Mouse (Mus musculus): Measurements from ENCODE around the gene Pear1. TPM values are rescaled to one million over a fixed set of nuclear protein-coding genes. Genes with fewer than 3 reads are reported as not detected.

The Pear1 gene
- polyA plus RNA-seq, 1 experiment from 2014 or later: 5.7 TPM

DNA sequence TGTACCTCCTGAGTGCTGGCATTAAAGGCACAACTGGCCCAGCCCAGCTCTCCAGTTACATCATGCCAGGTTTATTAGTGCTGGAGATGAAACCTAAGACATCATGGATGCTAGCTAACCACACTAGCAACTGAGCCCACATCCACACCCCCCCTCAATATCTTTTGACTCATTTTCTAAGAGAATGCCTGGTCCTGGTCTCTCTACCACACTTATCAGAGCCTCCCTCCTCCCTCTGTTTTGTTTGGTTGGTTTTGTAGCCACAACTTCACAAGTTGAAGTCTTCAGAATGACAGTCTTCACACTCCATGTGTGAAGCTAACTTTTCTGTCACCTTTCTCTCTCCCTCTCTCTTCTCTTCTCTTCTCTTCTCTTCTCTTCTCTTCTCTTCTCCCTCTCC, 16.8 kb upstream of the Pear1 start:
- Histone ChIP-seq H3K9me3 (replicated peaks) (no peaks in the 10 kb centered on the region), H3K9ac (no peak overlapping the region), H3K4me1 (replicated peaks) (no peaks in the 10 kb centered on the region), H3K4me3 (replicated peaks) (no peak overlapping the region), H3K4me2 (no peak overlapping the region), H3K27ac (replicated peaks) (no peak overlapping the region), H3K36me3 (replicated peaks) (no peaks in the 10 kb centered on the region), H3K27me3 (0 out of 2 replicates have a peak, but pooled peaks cover 5% of the 10 kb centered on the region)
- no peak for ATAC-seq (ENCODE audit: insufficient read depth)

DNA sequence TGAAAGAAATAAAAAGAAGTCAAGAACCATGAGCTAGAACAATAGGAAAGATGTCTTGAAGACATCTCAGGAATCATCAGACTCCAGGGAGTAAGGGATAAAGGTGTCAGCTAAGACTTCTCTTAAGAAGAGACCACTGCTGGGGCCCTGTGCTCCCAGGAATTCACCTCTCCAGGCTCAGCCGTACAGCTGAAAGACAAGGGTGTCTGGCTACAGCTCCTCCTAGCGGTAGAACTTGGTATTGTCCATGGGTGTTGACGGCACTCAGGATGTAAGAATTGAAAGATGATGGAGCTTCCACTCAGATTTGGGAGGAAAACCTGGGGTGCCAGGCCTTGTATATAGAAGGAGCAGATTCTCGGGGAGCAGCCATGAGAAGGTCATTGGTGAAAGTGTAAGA, 14.5 kb upstream of the Pear1 start:
- H3K4me2 ChIP-seq: no peak overlapping the region
- 4% methylated on average over 4 of the region's 4 CpGs for WGBS (ENCODE audit: insufficient replicate concordance)
- H3K36me3 ChIP-seq (replicated peaks): no peaks in the 10 kb centered on the region
- H3K9ac ChIP-seq: no peak overlapping the region
- no peaks in the 10 kb centered on the region for H3K4me1 ChIP-seq (replicated peaks)
- ATAC-seq (ENCODE audit: insufficient read depth): no peak
- 0 out of 2 replicates have a peak, but pooled peaks cover 5% of the 10 kb centered on the region for H3K27me3 ChIP-seq
- no peak overlapping the region for H3K27ac ChIP-seq (replicated peaks)
- H3K9me3 ChIP-seq (replicated peaks): no peaks in the 10 kb centered on the region
- H3K4me3 ChIP-seq (replicated peaks): no peak overlapping the region

DNA sequence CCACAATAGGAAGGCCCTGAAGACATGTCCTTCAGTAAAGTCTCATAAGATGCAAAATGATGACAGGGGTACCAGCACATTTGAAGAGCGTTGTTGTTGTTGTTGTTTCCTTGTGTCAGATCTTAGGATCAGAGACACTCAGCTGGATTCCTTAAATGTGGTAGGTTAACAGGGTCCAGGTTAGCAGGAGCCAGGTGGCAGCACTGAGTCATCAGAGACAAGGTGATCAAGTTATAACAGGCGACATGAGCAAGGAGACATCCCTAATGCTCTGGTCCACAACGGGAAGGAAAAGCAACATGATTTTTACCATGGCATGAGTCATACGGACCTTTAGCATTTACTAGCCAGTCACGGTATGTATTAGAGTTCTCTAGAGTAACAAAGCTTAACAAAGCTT, 9.4 kb upstream of the Pear1 start:
- H3K36me3 ChIP-seq (replicated peaks): no peaks in the 10 kb centered on the region
- H3K4me1 ChIP-seq (replicated peaks): no peaks in the 10 kb centered on the region
- no peak overlapping the region for H3K4me2 ChIP-seq
- 54% methylated on average over 5 of the region's 5 CpGs for WGBS (ENCODE audit: insufficient replicate concordance)
- H3K27ac ChIP-seq (replicated peaks): no peak overlapping the region
- no peak for ATAC-seq (ENCODE audit: insufficient read depth)
- no peak overlapping the region for H3K9ac ChIP-seq
- H3K4me3 ChIP-seq (replicated peaks): no peak overlapping the region
- no peaks in the 10 kb centered on the region for H3K27me3 ChIP-seq
- no peaks in the 10 kb centered on the region for H3K9me3 ChIP-seq (replicated peaks)

DNA sequence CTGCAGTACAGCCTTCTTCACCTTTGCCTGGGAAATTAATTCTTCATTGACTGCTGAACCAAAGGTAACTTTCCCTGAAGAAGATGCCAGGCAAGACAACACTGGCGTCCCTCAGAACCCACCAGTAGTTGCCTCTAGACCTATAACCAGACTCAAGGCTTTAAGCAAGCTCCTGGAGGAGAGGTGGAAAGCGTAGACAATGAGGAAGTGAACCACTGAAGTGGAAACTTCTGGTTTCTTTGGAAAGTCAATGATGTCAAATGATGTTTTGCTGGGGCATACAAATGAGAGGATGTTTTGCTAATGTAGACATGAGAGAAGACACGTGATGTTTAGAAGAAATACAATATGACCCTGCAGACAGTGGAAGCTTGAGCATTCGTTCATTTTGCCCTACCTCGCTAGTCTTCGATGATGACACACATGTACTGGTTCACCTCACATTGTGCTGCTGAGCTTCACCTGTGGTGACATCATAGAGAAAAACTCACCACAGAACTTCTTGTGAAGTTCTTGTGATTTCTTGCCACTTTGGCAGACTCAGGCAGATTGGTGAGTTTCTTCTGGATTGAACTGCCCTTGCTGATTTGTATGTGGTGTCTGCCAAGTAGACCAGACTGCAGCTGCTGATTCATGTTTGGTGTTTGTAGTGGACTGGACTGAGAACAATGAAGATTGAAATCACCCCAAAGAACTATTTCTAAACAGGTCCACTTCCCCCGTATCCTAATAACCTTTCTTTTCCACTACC, 8.2 kb upstream of the Pear1 start:
- no peaks in the 10 kb centered on the region for H3K4me1 ChIP-seq (replicated peaks)
- no peaks in the 10 kb centered on the region for H3K9me3 ChIP-seq (replicated peaks)
- no peak overlapping the region for H3K27ac ChIP-seq (replicated peaks)
- no peak overlapping the region for H3K9ac ChIP-seq
- ATAC-seq (ENCODE audit: insufficient read depth): no peak
- H3K36me3 ChIP-seq (replicated peaks): no peaks in the 10 kb centered on the region
- 58% methylated on average over 7 of the region's 7 CpGs for WGBS (ENCODE audit: insufficient replicate concordance)
- no peak overlapping the region for H3K4me2 ChIP-seq
- H3K27me3 ChIP-seq: no peaks in the 10 kb centered on the region
- H3K4me3 ChIP-seq (replicated peaks): no peak overlapping the region

DNA sequence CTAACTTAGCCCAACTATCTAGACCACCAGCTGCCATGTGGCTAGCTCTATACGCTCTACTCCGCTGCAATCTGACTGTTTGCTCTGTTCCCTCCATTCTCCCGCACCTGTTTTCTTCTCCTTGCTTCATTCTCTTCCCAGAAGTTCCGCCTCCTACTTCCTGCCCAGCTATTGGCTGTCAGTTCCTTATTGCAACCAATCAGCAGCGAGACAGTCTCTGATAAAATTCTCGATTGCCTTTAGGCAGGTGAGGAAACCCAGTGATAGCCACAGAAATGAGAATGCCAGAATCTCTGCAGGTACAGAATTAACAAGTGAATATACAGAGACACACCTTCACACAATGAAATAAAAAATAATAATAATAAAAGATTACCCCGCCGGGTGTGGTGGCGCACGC, 4.9 kb upstream of the Pear1 start:
- no peak overlapping the region for H3K4me2 ChIP-seq
- H3K27me3 ChIP-seq: no peaks in the 10 kb centered on the region
- H3K9me3 ChIP-seq (replicated peaks): no peaks in the 10 kb centered on the region
- H3K4me3 ChIP-seq (replicated peaks): no peak overlapping the region
- H3K9ac ChIP-seq: no peak overlapping the region
- WGBS (ENCODE audit: insufficient replicate concordance): 43% methylated on average over 10 of the region's 10 CpGs
- no peaks in the 10 kb centered on the region for H3K4me1 ChIP-seq (replicated peaks)
- H3K36me3 ChIP-seq (replicated peaks): no peaks in the 10 kb centered on the region
- no peak for ATAC-seq (ENCODE audit: insufficient read depth)
- no peak overlapping the region for H3K27ac ChIP-seq (replicated peaks)

DNA sequence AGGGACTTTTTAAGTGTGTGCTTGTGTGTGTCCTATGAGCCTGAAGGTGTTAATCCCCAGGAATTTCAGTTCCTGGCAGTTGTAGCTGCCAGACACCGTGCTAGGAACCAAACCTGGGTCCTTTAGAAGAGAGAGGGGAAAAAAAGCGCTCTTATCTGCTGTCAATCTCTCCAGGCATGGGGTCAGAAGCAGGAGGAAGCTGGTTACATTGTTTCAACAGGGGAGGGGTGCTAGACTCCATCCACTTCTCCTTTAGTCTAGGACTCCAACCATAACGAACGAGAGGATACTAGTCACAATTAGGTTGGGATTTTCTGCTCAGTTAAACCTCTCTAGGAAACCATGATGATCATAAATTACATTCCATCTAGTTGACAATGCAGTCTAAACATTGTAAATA, 4.3 kb upstream of the Pear1 start:
- ATAC-seq (ENCODE audit: insufficient read depth): no peak
- Histone ChIP-seq H3K9ac (no peak overlapping the region), H3K4me3 (replicated peaks) (no peak overlapping the region), H3K4me1 (replicated peaks) (no peaks in the 10 kb centered on the region), H3K9me3 (replicated peaks) (no peaks in the 10 kb centered on the region), H3K27me3 (no peaks in the 10 kb centered on the region), H3K27ac (replicated peaks) (no peak overlapping the region), H3K4me2 (no peak overlapping the region), H3K36me3 (replicated peaks) (no peaks in the 10 kb centered on the region)
- 11% methylated on average over 4 of the region's 4 CpGs for WGBS (ENCODE audit: insufficient replicate concordance)

DNA sequence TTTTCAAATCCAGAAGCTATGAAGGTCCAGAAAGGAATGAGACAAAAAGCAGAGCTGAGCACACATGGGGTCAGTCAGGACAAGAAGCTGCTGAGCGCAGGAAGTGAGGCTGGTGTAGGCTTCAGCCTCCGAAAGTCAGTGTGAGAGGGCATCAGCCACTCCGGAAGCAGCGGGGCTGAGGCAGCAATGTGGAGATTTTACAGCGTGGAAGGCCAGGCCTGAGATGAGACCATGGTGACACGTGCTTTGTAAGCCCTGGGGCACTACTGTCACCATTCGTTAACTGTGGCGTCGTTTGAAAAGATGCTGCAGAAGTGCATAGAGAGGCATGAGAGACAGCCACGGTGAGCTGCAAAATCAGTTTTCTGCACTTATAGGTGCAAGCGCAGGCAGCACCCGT, 5.9 kb downstream of the Pear1 start:
- WGBS (ENCODE audit: insufficient replicate concordance): 55% methylated on average over 12 of the region's 12 CpGs
- peaks cover 63% of the 10 kb centered on the region for H3K27me3 ChIP-seq

DNA sequence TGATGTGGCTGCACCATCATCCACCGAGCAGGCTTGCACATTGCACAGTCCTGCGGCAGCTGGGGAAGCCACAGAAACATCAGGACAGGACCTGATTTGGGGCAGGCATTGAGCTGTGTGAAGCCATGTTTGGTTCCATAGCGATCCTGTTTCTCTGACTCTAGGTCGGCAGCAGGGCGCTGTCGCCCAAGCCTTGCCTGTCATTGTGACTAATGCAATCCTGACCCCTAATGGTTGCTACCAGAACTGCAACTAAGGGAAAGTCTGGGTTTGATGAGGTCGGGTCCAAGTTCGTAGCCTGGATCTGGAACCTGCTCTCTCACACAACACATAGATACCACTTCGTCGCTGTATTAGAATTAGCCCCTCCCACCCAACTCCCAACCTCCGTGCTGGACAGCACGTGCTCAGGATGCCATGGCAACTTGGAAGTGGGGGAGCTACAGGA, 7.4 kb downstream of the Pear1 start:
- WGBS (ENCODE audit: insufficient replicate concordance): 4% methylated on average over 12 of the region's 12 CpGs
- Histone ChIP-seq H3K27me3 (peaks cover 68% of the 10 kb centered on the region), H3K9ac (no peak overlapping the region), H3K4me1 (replicated peaks) (0 out of 2 replicates have a peak, but pooled peaks cover 4% of the 10 kb centered on the region), H3K36me3 (replicated peaks) (no peaks in the 10 kb centered on the region), H3K9me3 (replicated peaks) (no peaks in the 10 kb centered on the region), H3K27ac (replicated peaks) (no peak overlapping the region), H3K4me2 (no peak overlapping the region), H3K4me3 (replicated peaks) (no peak overlapping the region)
- ATAC-seq (ENCODE audit: insufficient read depth): no peak; the same call in 1 of the 2 replicates

More for the DNA sequence above, 5.9 kb downstream of the Pear1 start:
- no peak overlapping the region for H3K4me2 ChIP-seq
- 0 out of 2 replicates have a peak, but pooled peaks cover 4% of the 10 kb centered on the region for H3K4me1 ChIP-seq (replicated peaks)
- H3K4me3 ChIP-seq (replicated peaks): no peak overlapping the region
- H3K9ac ChIP-seq: no peak overlapping the region
- H3K36me3 ChIP-seq (replicated peaks): no peaks in the 10 kb centered on the region
- no peak overlapping the region for H3K27ac ChIP-seq (replicated peaks)
- no peaks in the 10 kb centered on the region for H3K9me3 ChIP-seq (replicated peaks)
- no peak for ATAC-seq (ENCODE audit: insufficient read depth)

DNA sequence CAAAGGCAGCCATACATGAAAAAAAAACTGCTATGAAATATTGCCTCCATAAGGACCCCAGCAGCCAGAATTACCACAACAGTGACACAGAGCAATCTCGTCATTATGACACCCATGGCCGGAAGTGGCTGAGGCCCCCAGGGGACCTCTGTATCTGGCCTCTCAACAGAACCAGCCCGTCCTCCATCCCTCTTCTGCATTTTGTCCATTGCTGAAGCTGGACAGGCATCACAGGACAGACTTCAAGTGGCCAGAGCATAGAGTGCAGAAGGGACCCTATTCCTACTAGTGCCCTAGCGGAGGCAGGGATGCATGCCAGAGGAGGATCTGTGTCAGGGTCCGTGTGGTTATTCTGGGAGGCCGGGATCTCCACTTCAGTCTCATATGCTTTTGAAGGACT, 7.9 kb downstream of the Pear1 start:
- ATAC-seq (ENCODE audit: insufficient read depth): no peak
- H3K27me3 ChIP-seq: peaks cover 72% of the 10 kb centered on the region

DNA sequence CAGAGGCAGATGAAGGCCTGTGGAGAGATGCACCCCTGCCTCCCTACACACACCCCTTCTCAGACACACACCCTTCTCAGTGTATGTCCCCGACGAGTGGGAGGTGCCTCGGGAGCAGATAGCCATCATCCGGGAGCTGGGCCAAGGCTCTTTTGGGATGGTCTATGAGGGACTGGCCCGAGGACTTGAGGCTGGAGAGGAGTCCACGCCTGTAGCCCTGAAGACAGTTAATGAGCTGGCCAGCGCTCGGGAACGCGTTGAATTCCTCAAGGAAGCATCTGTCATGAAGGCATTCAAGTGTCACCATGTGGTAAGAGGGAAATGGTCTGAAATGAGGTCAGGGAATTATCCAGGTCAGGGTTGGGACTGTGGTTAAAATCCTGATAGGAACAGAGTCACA, 11.2 kb downstream of the Pear1 start:
- H3K4me3 ChIP-seq (replicated peaks): no peak overlapping the region
- H3K9me3 ChIP-seq (replicated peaks): no peaks in the 10 kb centered on the region
- no peak overlapping the region for H3K27ac ChIP-seq (replicated peaks)
- no peak overlapping the region for H3K9ac ChIP-seq
- ATAC-seq (ENCODE audit: insufficient read depth): no peak
- H3K36me3 ChIP-seq (replicated peaks): no peaks in the 10 kb centered on the region
- 41% methylated on average over 10 of the region's 10 CpGs for WGBS (ENCODE audit: insufficient replicate concordance)
- no peak overlapping the region for H3K4me2 ChIP-seq
- H3K27me3 ChIP-seq: peaks cover 90% of the 10 kb centered on the region
- 0 out of 2 replicates have a peak, but pooled peaks cover 4% of the 10 kb centered on the region for H3K4me1 ChIP-seq (replicated peaks)

More for the DNA sequence above, 7.9 kb downstream of the Pear1 start:
- no peaks in the 10 kb centered on the region for H3K9me3 ChIP-seq (replicated peaks)
- WGBS (ENCODE audit: insufficient replicate concordance): 39% methylated on average over 6 of the region's 6 CpGs
- H3K9ac ChIP-seq: no peak overlapping the region
- H3K4me1 ChIP-seq (replicated peaks): 0 out of 2 replicates have a peak, but pooled peaks cover 4% of the 10 kb centered on the region
- H3K36me3 ChIP-seq (replicated peaks): no peaks in the 10 kb centered on the region
- no peak overlapping the region for H3K4me3 ChIP-seq (replicated peaks)
- no peak overlapping the region for H3K27ac ChIP-seq (replicated peaks)
- H3K4me2 ChIP-seq: no peak overlapping the region

DNA sequence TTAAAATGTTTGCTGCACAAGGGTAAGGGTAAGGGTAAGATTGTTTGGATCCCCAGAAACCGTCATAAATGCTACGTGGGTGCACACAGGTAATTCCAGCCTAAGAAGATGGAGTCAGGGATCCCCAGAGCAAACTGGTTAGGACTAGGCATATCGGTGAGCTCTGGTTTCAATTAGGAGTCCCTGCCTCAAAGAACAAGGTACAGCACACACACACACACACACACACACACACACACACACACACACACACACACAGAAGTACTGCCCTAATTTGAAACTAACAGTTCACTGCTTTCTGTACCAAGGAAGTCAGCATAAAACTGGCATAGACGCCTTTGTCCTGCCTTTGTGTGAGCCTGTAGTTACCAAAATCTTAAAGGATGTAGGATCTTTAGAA, 11.7 kb downstream of the Pear1 start:
- no peak overlapping the region for H3K4me3 ChIP-seq (replicated peaks)
- H3K9ac ChIP-seq: no peak overlapping the region
- peaks cover 89% of the 10 kb centered on the region for H3K27me3 ChIP-seq
- no peak overlapping the region for H3K4me2 ChIP-seq
- no peak overlapping the region for H3K27ac ChIP-seq (replicated peaks)
- no peaks in the 10 kb centered on the region for H3K36me3 ChIP-seq (replicated peaks)
- 0 out of 2 replicates have a peak, but pooled peaks cover 4% of the 10 kb centered on the region for H3K4me1 ChIP-seq (replicated peaks)
- 64% methylated on average over 4 of the region's 4 CpGs for WGBS (ENCODE audit: insufficient replicate concordance)
- no peak for ATAC-seq (ENCODE audit: insufficient read depth)
- H3K9me3 ChIP-seq (replicated peaks): no peaks in the 10 kb centered on the region

DNA sequence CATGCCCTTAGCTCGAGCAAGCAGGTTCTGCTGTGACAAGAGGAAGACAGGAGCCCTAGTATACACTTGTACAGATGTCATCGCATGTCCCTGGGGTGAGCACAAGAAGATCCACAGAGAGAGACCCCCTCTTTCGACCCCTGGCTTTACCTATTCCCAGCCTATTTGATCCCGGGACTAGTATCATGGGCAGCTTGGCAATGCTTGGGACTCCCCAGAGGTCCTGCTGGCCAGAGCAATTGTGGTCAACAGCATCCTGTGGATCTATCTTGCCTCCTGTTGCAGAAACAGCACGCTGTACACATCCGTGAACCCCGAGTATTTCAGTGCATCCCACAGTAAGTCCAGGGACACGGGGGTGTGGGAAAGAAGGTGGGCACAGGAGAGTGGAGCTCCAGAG, 12.8 kb downstream of the Pear1 start:
- Histone ChIP-seq H3K9me3 (replicated peaks) (no peaks in the 10 kb centered on the region), H3K27me3 (peaks cover 83% of the 10 kb centered on the region), H3K27ac (replicated peaks) (no peak overlapping the region), H3K9ac (no peak overlapping the region), H3K4me2 (no peak overlapping the region), H3K4me1 (replicated peaks) (0 out of 2 replicates have a peak, but pooled peaks cover under 1% of the 10 kb centered on the region), H3K36me3 (replicated peaks) (no peaks in the 10 kb centered on the region), H3K4me3 (replicated peaks) (no peak overlapping the region)
- 58% methylated on average over 8 of the region's 8 CpGs for WGBS (ENCODE audit: insufficient replicate concordance)
- ATAC-seq (ENCODE audit: insufficient read depth): no peak
